Mouse (Mus musculus) embryonic fibroblast, embryonic 13.5 days (primary cell): Measurements from ENCODE around the gene Drap1.

Experiments used
- CTCF ChIP-seq: IDR thresholded peaks from 2 replicates; pipeline ENCODE4 v1.5.1; 2011; ENCODE audit warnings: mild to moderate bottlenecking, control low read depth, low read length, moderate library complexity, borderline replicate concordance; ENCODE audit not compliant: insufficient read depth
- POLR2A ChIP-seq: IDR thresholded peaks from 2 replicates; pipeline ENCODE4 v1.6.1; 2011; ENCODE audit warnings: low read depth, mild to moderate bottlenecking, control low read depth, low read length, moderate library complexity

DNA sequence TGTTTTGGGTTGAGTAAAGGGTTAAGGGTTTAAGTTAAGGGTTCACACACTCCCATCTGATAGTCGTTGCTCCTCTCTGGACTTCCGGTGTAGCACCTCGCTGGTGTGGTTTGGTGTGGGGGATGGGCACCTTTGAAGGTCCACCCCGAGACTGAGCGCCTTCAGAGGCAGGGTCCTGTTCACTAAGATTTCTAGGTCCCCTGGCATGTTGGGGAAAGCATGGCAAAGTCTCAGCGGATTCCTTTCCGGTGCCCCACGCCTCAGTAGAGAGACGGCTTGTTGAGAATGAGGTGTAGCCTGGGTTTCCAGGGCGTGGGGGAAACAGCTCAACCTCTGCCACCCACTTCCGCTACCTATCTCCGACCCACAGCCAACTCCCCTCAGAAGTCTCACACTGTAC lies 35.1 kb downstream of the Drap1 start:
- TF ChIP-seq POLR2A: peak; percentile 54; the same call in 1 of the 2 replicates
- no peak for TF ChIP-seq CTCF
